Mouse (Mus musculus) liver, embryonic 11.5 days (tissue): ENCODE measurements around the gene Olfr1231. TPM values are rescaled to one million over a fixed set of nuclear protein-coding genes. Genes with fewer than 3 reads are reported as not detected.

Experiments used
- ATAC-seq: fragments of 200-750 bp; cut with Nextera tagmentation; replicated peaks from 2 replicates; pipeline ENCODE4 v1.8.0; 2017; ENCODE audit warnings: moderate number of reproducible peaks, mild to moderate bottlenecking, moderate TSS enrichment, moderate library complexity; ENCODE audit not compliant: low FRiP score
- DNase-seq: peaks from one replicate; pipeline ENCODE4 v3.0.0-alpha.2; 2017; ENCODE audit warnings: low spot score
- H3K27ac ChIP-seq: fragments of 300-500 bp; sonication (generic); 2 replicates; pipeline ENCODE4 v1.5.1; 2014; ENCODE audit warnings: mild to moderate bottlenecking, low read depth, low read length, control low read depth
- H3K27me3 ChIP-seq: fragments of 300-500 bp; sonication (generic); replicated peaks from 2 replicates; pipeline ENCODE4 v1.6.1; 2014; ENCODE audit warnings: low read length, mixed read lengths; ENCODE audit not compliant: control insufficient read depth, insufficient read depth
- H3K36me3 ChIP-seq: fragments of 300-500 bp; sonication (generic); 2 replicates; pipeline ENCODE4 v1.6.1; 2014; ENCODE audit warnings: mild to moderate bottlenecking, low read length, moderate library complexity, mixed read lengths; ENCODE audit not compliant: control insufficient read depth, insufficient read depth
- H3K4me1 ChIP-seq: fragments of 300-500 bp; sonication (generic); replicated peaks from 2 replicates; pipeline ENCODE4 v1.6.1; 2014; ENCODE audit warnings: low read length, mixed read lengths; ENCODE audit not compliant: control insufficient read depth, insufficient read depth
- H3K4me2 ChIP-seq: fragments of 300-500 bp; sonication (generic); 2 replicates; pipeline ENCODE4 v1.6.1; 2014; ENCODE audit warnings: mild to moderate bottlenecking, control low read depth, moderate library complexity
- H3K4me3 ChIP-seq: fragments of 300-500 bp; sonication (generic); 2 replicates; pipeline ENCODE4 v1.5.1; 2014; ENCODE audit warnings: low read depth, low read length, control low read depth
- H3K9ac ChIP-seq: fragments of 300-500 bp; sonication (generic); 2 replicates; pipeline ENCODE4 v1.6.1; 2014; ENCODE audit warnings: low read depth, low read length, control low read depth
- H3K9me3 ChIP-seq: fragments of 300-500 bp; sonication (generic); 2 replicates; pipeline ENCODE4 v1.6.1; 2016; ENCODE audit warnings: low read length, inconsistent platforms, mixed read lengths; ENCODE audit not compliant: control insufficient read depth
- WGBS: fragments of 180-500 bp; shearing (Covaris S2); extraction: QIAGEN DNeasy Blood & Tissue Kit; methylation state at CpG from one replicate; pipeline ENCODE4 v1.1.7; 2014; 5-methylcytosine and 5-hydroxymethylcytosine counted together
- polyA plus RNA-seq: library from polyadenylated mRNA; unstranded; fragments of >200 nt; fragmentation: Nextera tagmentation; extraction: Ambion mirVana; gene quantifications from 2 replicates; pipeline ENCODE4 v1.2.1, GENCODE M21; 2014

Gene Olfr1231
- polyA plus RNA-seq, result not detected in 2 replicates

- Histone ChIP-seq H3K9me3 (no peaks in the 10 kb centered on the region), H3K27ac (no peak within 1 kb of the TSS), H3K9ac (no peak within 1 kb of the TSS), H3K4me2 (no peak within 1 kb of the TSS), H3K4me1 (no peaks in the 10 kb centered on the region), H3K27me3 (no peaks in the 10 kb centered on the region), H3K4me3 (no peak within 1 kb of the TSS), H3K36me3 (no peaks in the 10 kb centered on the region)
- DNase-seq (no peak), ATAC-seq (no peak)
- 65% methylated on average over 2 of the region's 2 CpGs for WGBS
Measured at GRCm38 (mm10) chr2:89306974-89307373, at the start of gene Olfr1231. TSS of gene Olfr1231 (minus strand) at chr2:89307074.

DNA sequence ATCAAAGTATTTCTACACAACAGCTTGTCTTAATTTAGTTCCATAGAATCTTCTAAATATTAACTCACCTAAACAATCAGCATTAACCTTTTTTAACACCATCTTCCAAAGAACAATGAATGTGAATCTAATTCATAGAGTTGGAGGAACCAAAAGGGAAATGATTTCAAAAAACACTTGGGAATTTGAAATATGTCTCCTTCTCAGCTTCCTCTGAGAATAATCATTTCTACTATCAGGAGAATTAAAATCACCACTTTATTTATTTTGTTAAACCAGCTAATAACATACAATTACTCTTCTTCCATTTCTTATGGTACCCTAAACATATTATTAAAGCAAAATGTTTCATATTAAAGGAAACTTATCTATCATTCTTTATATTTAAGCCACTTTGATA lies 35.4 kb upstream of the Olfr1231 start, which contains the start of gene Olfr1233:
Olfr1233 (minus strand) TSS at position 101 of the 400 bp plus-strand sequence.
- Histone ChIP-seq H3K36me3 (no peaks in the 10 kb centered on the region), H3K4me1 (no peaks in the 10 kb centered on the region), H3K27me3 (no peaks in the 10 kb centered on the region), H3K9ac (no peak within 1 kb of the TSS), H3K27ac (no peak within 1 kb of the TSS), H3K4me3 (no peak within 1 kb of the TSS), H3K9me3 (peaks cover 3% of the 10 kb centered on the region; the same call in 1 of the 2 replicates), H3K4me2 (no peak within 1 kb of the TSS)
- no peak for DNase-seq
- no peak for ATAC-seq

DNA sequence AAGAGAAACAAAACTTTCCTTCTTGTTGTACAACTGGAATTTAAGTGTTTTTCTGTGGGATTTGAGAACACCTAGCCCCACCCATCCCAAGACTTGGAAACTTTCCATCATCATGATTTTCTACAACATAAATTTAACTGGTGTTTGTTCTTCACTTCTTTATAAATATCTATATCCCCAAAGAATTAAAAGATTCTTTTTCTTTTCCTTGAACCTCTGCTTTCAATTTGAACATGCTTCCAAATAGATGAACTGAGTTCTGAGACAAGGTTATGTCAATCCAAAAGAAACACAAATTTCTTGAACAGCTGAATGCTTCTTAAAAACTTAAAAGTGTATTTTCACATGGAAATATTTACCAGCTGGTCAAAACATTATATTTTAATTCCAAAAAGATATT lies 22.7 kb upstream of the Olfr1231 start, which contains the start of gene Olfr1232:
Olfr1232 (minus strand) TSS at position 101 of the 400 bp plus-strand sequence.
- Histone ChIP-seq H3K36me3 (no peaks in the 10 kb centered on the region), H3K9me3 (no peaks in the 10 kb centered on the region)
- DNase-seq, result no peak

DNA sequence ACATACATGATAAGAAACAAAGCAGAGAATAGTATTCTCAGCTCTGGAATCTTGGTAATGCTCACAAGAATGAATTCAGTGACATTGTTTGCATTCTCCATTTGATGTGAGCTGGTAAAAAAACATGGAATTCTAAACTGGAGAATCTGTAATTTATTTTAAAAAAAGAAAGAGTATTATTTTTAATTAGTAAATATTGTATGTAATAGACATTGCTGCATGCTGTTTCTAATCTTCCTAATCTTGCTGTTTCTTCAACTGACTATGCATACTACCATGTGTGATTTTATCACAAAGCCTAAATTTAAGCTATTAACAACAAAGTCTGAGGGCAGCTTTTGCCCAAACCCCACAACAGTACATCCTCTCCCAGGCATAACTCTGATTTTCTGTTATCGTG lies 9.7 kb downstream of the Olfr1231 start, which contains the start of gene Olfr1230:
Olfr1230 (minus strand) TSS at position 101 of the 400 bp plus-strand sequence.
- ATAC-seq, result no peak
- H3K9me3 ChIP-seq, result no peaks in the 10 kb centered on the region
- 77% methylated on average over 1 of the region's 1 CpGs for WGBS
- H3K27me3 ChIP-seq, result no peaks in the 10 kb centered on the region
- no peak within 1 kb of the TSS for H3K4me3 ChIP-seq
- H3K4me1 ChIP-seq, result no peaks in the 10 kb centered on the region
- no peak within 1 kb of the TSS for H3K4me2 ChIP-seq
- H3K36me3 ChIP-seq, result no peaks in the 10 kb centered on the region
- no peak within 1 kb of the TSS for H3K27ac ChIP-seq
- DNase-seq, result no peak
- H3K9ac ChIP-seq, result no peak within 1 kb of the TSS

More for the DNA sequence above, 22.7 kb upstream of the Olfr1231 start, which contains the start of gene Olfr1232:
- H3K27ac ChIP-seq, result no peak within 1 kb of the TSS
- no peak for ATAC-seq
- H3K4me3 ChIP-seq, result no peak within 1 kb of the TSS
- H3K9ac ChIP-seq, result no peak within 1 kb of the TSS
- H3K27me3 ChIP-seq, result no peaks in the 10 kb centered on the region
- H3K4me1 ChIP-seq, result no peaks in the 10 kb centered on the region
- H3K4me2 ChIP-seq, result no peak within 1 kb of the TSS

GRCm38 (mm10) chr2:89287914-89288313 lies 19.0 kb downstream of the Olfr1231 start, which contains the start of gene Olfr1229:
TSS of gene Olfr1229 (minus strand) at chr2:89288014.
- DNase-seq (no peak), ATAC-seq (no peak)
- no peaks in the 10 kb centered on the region for H3K36me3 ChIP-seq
- no peak within 1 kb of the TSS for H3K4me2 ChIP-seq
- H3K27ac ChIP-seq, result no peak within 1 kb of the TSS
- H3K4me1 ChIP-seq, result no peaks in the 10 kb centered on the region
- no peak within 1 kb of the TSS for H3K9ac ChIP-seq
- H3K27me3 ChIP-seq, result no peaks in the 10 kb centered on the region
- no peak within 1 kb of the TSS for H3K4me3 ChIP-seq
- WGBS, result 76% methylated on average over 2 of the region's 2 CpGs
- no peaks in the 10 kb centered on the region for H3K9me3 ChIP-seq

DNA sequence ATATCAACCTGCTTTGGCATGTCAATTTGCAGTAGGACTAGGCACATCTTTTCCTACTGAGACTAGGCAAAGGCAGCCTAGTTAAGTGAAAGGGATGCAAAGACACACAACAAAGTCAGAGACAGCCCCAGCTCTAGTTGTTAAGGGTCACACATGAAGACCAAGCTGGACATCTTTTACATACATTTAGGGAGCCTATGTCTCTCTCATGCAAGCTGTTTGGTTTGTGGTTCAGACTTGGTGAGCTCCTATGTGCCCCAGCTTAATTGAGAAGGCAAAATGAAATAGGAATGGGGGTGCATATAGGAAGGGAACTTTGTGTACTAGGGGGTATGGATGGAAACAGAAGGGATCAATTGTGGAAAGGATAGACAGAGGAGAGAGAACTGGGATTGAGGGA lies 52.9 kb downstream of the Olfr1231 start, which contains the start of gene Olfr1228:
Olfr1228 (minus strand) TSS at position 101 of the 400 bp plus-strand sequence.
- no peak within 1 kb of the TSS for H3K9ac ChIP-seq
- no peaks in the 10 kb centered on the region for H3K4me1 ChIP-seq
- H3K27me3 ChIP-seq, result no peaks in the 10 kb centered on the region
- ATAC-seq, result no peak
- H3K27ac ChIP-seq, result no peak within 1 kb of the TSS
- H3K4me2 ChIP-seq, result no peak within 1 kb of the TSS
- no peaks in the 10 kb centered on the region for H3K36me3 ChIP-seq
- DNase-seq, result no peak
- no peaks in the 10 kb centered on the region for H3K9me3 ChIP-seq
- H3K4me3 ChIP-seq, result no peak within 1 kb of the TSS

Other genes with a start within 250 kb of the Olfr1231 start
- not detected in 2 replicates for gene Olfr1218, start 245.9 kb downstream of the Olfr1231 start, polyA plus RNA-seq
- not detected in 2 replicates for gene Olfr1219, start 223.6 kb downstream of the Olfr1231 start, polyA plus RNA-seq
- gene Olfr1220, start 200.2 kb downstream of the Olfr1231 start, polyA plus RNA-seq, result not detected in 2 replicates
- gene Olfr1221, start 189.8 kb downstream of the Olfr1231 start, polyA plus RNA-seq, result not detected in 2 replicates
- not detected in 2 replicates for gene Olfr1222, start 174.0 kb downstream of the Olfr1231 start, polyA plus RNA-seq
- not detected in 2 replicates for gene Olfr1223, start 155.5 kb downstream of the Olfr1231 start, polyA plus RNA-seq
- not detected in 2 replicates for gene Olfr1224-ps1, start 143.0 kb downstream of the Olfr1231 start, polyA plus RNA-seq
- gene Olfr1225, start 132.4 kb downstream of the Olfr1231 start, polyA plus RNA-seq, result not detected in 2 replicates
- gene Olfr1226, start 107.0 kb downstream of the Olfr1231 start, polyA plus RNA-seq, result not detected in 2 replicates
- gene Olfr1228, start 53.0 kb downstream of the Olfr1231 start, polyA plus RNA-seq, result not detected in 2 replicates
- not detected in 2 replicates for gene Olfr1229, start 19.1 kb downstream of the Olfr1231 start, polyA plus RNA-seq
- gene Olfr1230, start 9.8 kb downstream of the Olfr1231 start, polyA plus RNA-seq, result not detected in 2 replicates
- gene Olfr1232, start 22.6 kb upstream of the Olfr1231 start, polyA plus RNA-seq, result not detected in 2 replicates
- gene Olfr1233, start 35.3 kb upstream of the Olfr1231 start, polyA plus RNA-seq, result not detected in 2 replicates
- gene Olfr1234, start 57.8 kb upstream of the Olfr1231 start, polyA plus RNA-seq, result not detected in 2 replicates
- gene Olfr1238, start 102.6 kb upstream of the Olfr1231 start, polyA plus RNA-seq, result not detected in 2 replicates
- gene Olfr1239, start 113.3 kb upstream of the Olfr1231 start, polyA plus RNA-seq, result not detected in 2 replicates
- not detected in 2 replicates for gene Olfr1240, start 135.9 kb upstream of the Olfr1231 start, polyA plus RNA-seq
- gene Olfr1241, start 180.1 kb upstream of the Olfr1231 start, polyA plus RNA-seq, result not detected in 2 replicates
- gene Olfr1242, start 191.3 kb upstream of the Olfr1231 start, polyA plus RNA-seq, result not detected in 2 replicates
- not detected in 2 replicates for gene Olfr1243, start 224.4 kb upstream of the Olfr1231 start, polyA plus RNA-seq